Mouse (Mus musculus) spleen, postnatal 14 days (tissue): ENCODE measurements at regions not wholly inside any gene's neighbourhood (a gene's known extent, or its start where the extent isn't known, plus 50 kb on each side); places are given as distances from the start of the nearest gene placed in this dataset.

Experiments
- DNase-seq, 2 experiments: peaks; one replicate each; pipeline ENCODE4 v3.0.0; 2021 to 2022; ENCODE audit warnings: low spot score in 2 of 2

- no peak for DNase-seq
Measured at GRCm38 (mm10) chr3:130940302-130940867, 169.9 kb upstream of the Lef1 start.

GRCm38 (mm10) chr3:130936980-130937379 lies 173.3 kb upstream of the Lef1 start:
- DNase-seq: no peak

- DNase-seq: no peak
Measured at GRCm38 (mm10) chr3:130936336-130936735, 173.9 kb upstream of the Lef1 start.

- no peak for DNase-seq
Measured at GRCm38 (mm10) chr3:130935926-130936315, 174.3 kb upstream of the Lef1 start.

- no peak for DNase-seq
Measured at GRCm38 (mm10) chr3:130935302-130935925, 174.9 kb upstream of the Lef1 start.

- DNase-seq: no peak
Measured at GRCm38 (mm10) chr3:130932723-130933122, 177.5 kb upstream of the Lef1 start.

GRCm38 (mm10) chr3:130932226-130932625 lies 178.0 kb upstream of the Lef1 start:
- no peak for DNase-seq

- DNase-seq: no peak
Measured at GRCm38 (mm10) chr3:130925000-130925399, 185.3 kb upstream of the Lef1 start.

GRCm38 (mm10) chr3:130923615-130923958 lies 186.7 kb upstream of the Lef1 start:
- no peak for DNase-seq

- no peak for DNase-seq
Measured at GRCm38 (mm10) chr3:130922812-130923614, 187.3 kb upstream of the Lef1 start.

- no peak for DNase-seq
Measured at GRCm38 (mm10) chr3:130921621-130922245, 188.5 kb upstream of the Lef1 start.

- no peak for DNase-seq
Measured at GRCm38 (mm10) chr3:130913812-130914211, 183.6 kb upstream of the Rpl34 start.

- no peak for DNase-seq
Measured at GRCm38 (mm10) chr3:130905101-130905500, 174.9 kb upstream of the Rpl34 start.

- no peak for DNase-seq
Measured at GRCm38 (mm10) chr3:130903329-130903728, 173.1 kb upstream of the Rpl34 start.

- DNase-seq: no peak
Measured at GRCm38 (mm10) chr3:130902376-130902775, 172.2 kb upstream of the Rpl34 start.

- DNase-seq: no peak
Measured at GRCm38 (mm10) chr3:130901343-130901742, 171.1 kb upstream of the Rpl34 start.

- no peak for DNase-seq
Measured at GRCm38 (mm10) chr3:130900846-130901245, 170.6 kb upstream of the Rpl34 start.

- DNase-seq: no peak
Measured at GRCm38 (mm10) chr3:130900054-130900840, 170.0 kb upstream of the Rpl34 start.

GRCm38 (mm10) chr3:130894168-130894814 lies 164.1 kb upstream of the Rpl34 start:
- no peak for DNase-seq

- DNase-seq: no peak
Measured at GRCm38 (mm10) chr3:130891310-130891709, 161.1 kb upstream of the Rpl34 start.

GRCm38 (mm10) chr3:130888587-130888986 lies 158.4 kb upstream of the Rpl34 start:
- DNase-seq: no peak
